Mouse (Mus musculus): ENCODE data around the gene Arl4d. TPM values are rescaled to one million over a fixed set of nuclear protein-coding genes. Genes with fewer than 3 reads are reported as not detected.

Arl4d gene
- polyA plus RNA-seq, 1 experiment from 2014 or later: 4.1 TPM

GRCm38 (mm10) chr11:101689701-101690113, 24.4 kb downstream of the Arl4d start:
- Histone ChIP-seq H3K9ac (replicated peaks) (no peak overlapping the region), H3K27me3 (ENCODE audit: insufficient read depth, low read length) (no peaks in the 10 kb centered on the region), H3K4me1 (ENCODE audit: insufficient read depth) (no peaks in the 10 kb centered on the region), H3K27ac (ENCODE audit: low read depth) (no peak overlapping the region), H3K4me3 (ENCODE audit: low read depth, low read length) (no peak overlapping the region), H3K4me2 (ENCODE audit: low read depth, low read length) (no peak overlapping the region), H3K36me3 (replicated peaks; ENCODE audit: insufficient read depth, low read length) (no peaks in the 10 kb centered on the region), H3K9me3 (ENCODE audit: low read length) (no peaks in the 10 kb centered on the region)
- no peak for DNase-seq
- TF ChIP-seq CTCF (IDR thresholded peaks at IDR 0.05; ENCODE audit: low read depth): no peak
- WGBS (ENCODE audit: insufficient replicate concordance): 75% methylated on average over 10 of the region's 10 CpGs
- no peak for ATAC-seq

GRCm38 (mm10) chr11:101690326-101690725, 25.0 kb downstream of the Arl4d start:
- no peak overlapping the region for H3K4me2 ChIP-seq (ENCODE audit: low read depth, low read length)
- DNase-seq (no peak), ATAC-seq (no peak)
- no peaks in the 10 kb centered on the region for H3K27me3 ChIP-seq (ENCODE audit: insufficient read depth, low read length)
- no peak for TF ChIP-seq EP300 (IDR thresholded peaks at IDR 0.05; ENCODE audit: low read depth)
- TF ChIP-seq CTCF (IDR thresholded peaks at IDR 0.05; ENCODE audit: low read depth): no peak
- H3K4me3 ChIP-seq (ENCODE audit: low read depth, low read length): no peak overlapping the region
- H3K9ac ChIP-seq (replicated peaks): no peak overlapping the region
- no peaks in the 10 kb centered on the region for H3K9me3 ChIP-seq (ENCODE audit: low read length)
- no peaks in the 10 kb centered on the region for H3K36me3 ChIP-seq (replicated peaks; ENCODE audit: insufficient read depth, low read length)
- WGBS (ENCODE audit: insufficient replicate concordance): 57% methylated on average over 5 of the region's 5 CpGs
- peaks cover under 1% of the 10 kb centered on the region; the same call in 1 of the 2 replicates for H3K4me1 ChIP-seq (ENCODE audit: insufficient read depth)
- no peak overlapping the region for H3K27ac ChIP-seq (ENCODE audit: low read depth)

- Histone ChIP-seq H3K9me3 (ENCODE audit: low read length) (no peaks in the 10 kb centered on the region), H3K9ac (replicated peaks) (no peak overlapping the region), H3K27ac (ENCODE audit: low read depth) (no peak overlapping the region), H3K4me2 (ENCODE audit: low read depth, low read length) (peak overlapping the region; percentile 42), H3K27me3 (ENCODE audit: insufficient read depth, low read length) (no peaks in the 10 kb centered on the region), H3K36me3 (replicated peaks; ENCODE audit: insufficient read depth, low read length) (no peaks in the 10 kb centered on the region), H3K4me3 (ENCODE audit: low read depth, low read length) (no peak overlapping the region), H3K4me1 (ENCODE audit: insufficient read depth) (peaks cover 34% of the 10 kb centered on the region)
- no peak for DNase-seq
- ATAC-seq: no peak
- 9% methylated on average over 20 of the region's 20 CpGs for WGBS (ENCODE audit: insufficient replicate concordance)
- TF ChIP-seq CTCF (IDR thresholded peaks at IDR 0.05; ENCODE audit: low read depth) (no peak), EP300 (IDR thresholded peaks at IDR 0.05; ENCODE audit: low read depth) (no peak)
Measured at GRCm38 (mm10) chr11:101695906-101696661, 30.7 kb downstream of the Arl4d start.

GRCm38 (mm10) chr11:101697156-101697861, 32.0 kb downstream of the Arl4d start:
- H3K4me3 ChIP-seq (ENCODE audit: low read depth, low read length): no peak overlapping the region
- no peak overlapping the region for H3K9ac ChIP-seq (replicated peaks)
- H3K27ac ChIP-seq (ENCODE audit: low read depth): no peak overlapping the region
- peaks cover 34% of the 10 kb centered on the region for H3K4me1 ChIP-seq (ENCODE audit: insufficient read depth)
- H3K4me2 ChIP-seq (ENCODE audit: low read depth, low read length): no peak overlapping the region
- H3K27me3 ChIP-seq (ENCODE audit: insufficient read depth, low read length): no peaks in the 10 kb centered on the region
- H3K36me3 ChIP-seq (replicated peaks; ENCODE audit: insufficient read depth, low read length): no peaks in the 10 kb centered on the region
- ATAC-seq (no peak), DNase-seq (no peak)
- no peak for TF ChIP-seq EP300 (IDR thresholded peaks at IDR 0.05; ENCODE audit: low read depth)
- TF ChIP-seq CTCF (IDR thresholded peaks at IDR 0.05; ENCODE audit: low read depth): no peak
- H3K9me3 ChIP-seq (ENCODE audit: low read length): no peaks in the 10 kb centered on the region
- WGBS (ENCODE audit: insufficient replicate concordance): 64% methylated on average over 9 of the region's 9 CpGs

GRCm38 (mm10) chr11:101698114-101698513, 32.8 kb downstream of the Arl4d start:
- Histone ChIP-seq H3K27ac (ENCODE audit: low read depth) (no peak overlapping the region), H3K27me3 (ENCODE audit: insufficient read depth, low read length) (no peaks in the 10 kb centered on the region), H3K9ac (replicated peaks) (no peak overlapping the region), H3K36me3 (replicated peaks; ENCODE audit: insufficient read depth, low read length) (no peaks in the 10 kb centered on the region), H3K4me3 (ENCODE audit: low read depth, low read length) (no peak overlapping the region), H3K9me3 (ENCODE audit: low read length) (no peaks in the 10 kb centered on the region), H3K4me1 (ENCODE audit: insufficient read depth) (peaks cover 34% of the 10 kb centered on the region), H3K4me2 (ENCODE audit: low read depth, low read length) (no peak overlapping the region)
- peak; percentile 11; the same call in 1 of the 2 replicates for TF ChIP-seq CTCF (IDR thresholded peaks at IDR 0.05; ENCODE audit: low read depth)
- no peak for TF ChIP-seq EP300 (IDR thresholded peaks at IDR 0.05; ENCODE audit: low read depth)
- ATAC-seq: no peak
- DNase-seq: no peak

- Histone ChIP-seq H3K9me3 (ENCODE audit: low read length) (no peaks in the 10 kb centered on the region), H3K4me1 (ENCODE audit: insufficient read depth) (peaks cover 34% of the 10 kb centered on the region), H3K27ac (ENCODE audit: low read depth) (peak overlapping the region; percentile 92), H3K27me3 (ENCODE audit: insufficient read depth, low read length) (no peaks in the 10 kb centered on the region), H3K4me3 (ENCODE audit: low read depth, low read length) (no peak overlapping the region), H3K9ac (replicated peaks) (no peak overlapping the region; the same call in 1 of the 2 replicates), H3K36me3 (replicated peaks; ENCODE audit: insufficient read depth, low read length) (no peaks in the 10 kb centered on the region), H3K4me2 (ENCODE audit: low read depth, low read length) (no peak overlapping the region)
- DNase-seq: no peak
- 78% methylated on average over 1 of the region's 1 CpGs for WGBS (ENCODE audit: insufficient replicate concordance)
- TF ChIP-seq CTCF (IDR thresholded peaks at IDR 0.05; ENCODE audit: low read depth) (no peak), EP300 (IDR thresholded peaks at IDR 0.05; ENCODE audit: low read depth) (no peak)
- ATAC-seq: 0 out of 2 replicates have a peak, but pooled peaks have one; percentile 7
Measured at GRCm38 (mm10) chr11:101699556-101699955, 34.2 kb downstream of the Arl4d start.
